Mouse (Mus musculus): Measurements from ENCODE around the gene Pak6.

DNA sequence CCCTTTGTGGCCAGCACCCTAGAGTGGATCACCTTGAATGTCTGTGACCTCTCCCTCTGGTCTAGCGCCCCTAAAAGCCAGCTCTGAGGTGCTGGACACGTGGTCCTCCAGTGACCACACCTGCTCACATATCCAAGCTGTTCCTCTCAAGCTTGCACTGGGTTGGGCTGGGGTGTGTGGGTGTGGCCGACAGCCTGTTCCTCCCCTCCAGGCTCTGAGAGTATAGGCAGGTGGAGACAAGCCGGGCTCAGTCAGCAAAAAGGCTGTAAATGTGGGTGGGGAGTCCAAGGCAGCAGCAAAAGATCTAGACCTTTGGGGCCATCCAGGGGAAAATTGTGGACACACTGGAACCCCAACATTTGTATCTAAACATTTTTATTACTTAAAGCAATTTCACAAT is 4.6 kb upstream of the Pak6 start:
- TF ChIP-seq CTCF (conservative IDR thresholded peaks at IDR 0.05; ENCODE audit: insufficient read depth, insufficient read length, low read depth, low read length) (no peak), POLR2A (IDR thresholded peaks at IDR 0.05; ENCODE audit: low read depth, low read length) (no peak)

Data from kidney, adult 2 months (tissue).